Mouse (Mus musculus): ENCODE results near the gene Zfp462.

DNA sequence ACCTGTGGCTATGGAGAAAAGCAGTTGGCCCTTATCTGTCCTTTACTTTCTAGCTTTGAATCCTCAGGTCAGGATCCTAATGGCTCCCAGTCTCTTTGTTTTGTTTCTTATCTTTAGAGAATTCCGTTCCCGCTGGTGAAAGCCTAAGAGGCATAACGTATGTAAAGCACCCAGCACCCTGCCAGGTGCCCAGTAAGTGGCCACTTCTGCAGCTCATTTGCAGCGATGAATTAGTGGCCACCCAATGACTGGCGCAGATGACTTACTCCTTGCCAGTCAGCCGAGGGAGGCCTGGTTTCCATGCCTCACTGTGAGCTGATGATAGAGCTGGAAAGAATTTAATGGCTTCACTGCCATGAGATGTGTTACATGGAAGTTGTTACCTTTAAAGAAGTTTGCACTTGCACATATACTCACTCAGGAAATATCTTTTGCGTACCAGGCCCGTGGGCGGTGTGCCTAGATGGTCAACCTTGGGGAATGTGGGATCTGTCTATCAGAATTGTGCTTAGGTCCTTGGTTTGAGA lies 20.4 kb downstream of the Zfp462 start:
- TF ChIP-seq CTCF (conservative IDR thresholded peaks at IDR 0.05 in 1 of 2, IDR thresholded peaks at IDR 0.05 in 1 of 2; ENCODE audit: low read depth in 2 of 2, low read length in 2 of 2) (no peak), KAT2A (IDR thresholded peaks at IDR 0.05; ENCODE audit: insufficient replicate concordance, low read length) (no peak), CHD1 (IDR thresholded peaks at IDR 0.05; ENCODE audit: low read depth, low read length) (no peak), POLR2AphosphoS2 (IDR thresholded peaks at IDR 0.05; ENCODE audit: low read depth, low read length) (no peak), ZMIZ1 (IDR thresholded peaks at IDR 0.05; ENCODE audit: low read depth, low read length) (no peak), MYC (IDR thresholded peaks at IDR 0.05; ENCODE audit: low read depth, low read length) (no peak), E2F4 (IDR thresholded peaks at IDR 0.05; ENCODE audit: insufficient replicate concordance, low read depth, low read length) (no peak)
